Mouse (Mus musculus) intestine, embryonic 14.5 days (tissue): ENCODE data around the gene Olfr659. TPM values are rescaled to one million over a fixed set of nuclear protein-coding genes. Genes with fewer than 3 reads are reported as not detected.

ENCODE experiments used
- ATAC-seq: fragments of 200-750 bp; cut with Nextera tagmentation; replicated peaks from 2 replicates; pipeline ENCODE4 v1.8.0; 2017; ENCODE audit warnings: low read depth, moderate number of reproducible peaks, moderate TSS enrichment, moderate library complexity; ENCODE audit not compliant: low FRiP score, low TSS enrichment
- DNase-seq: peaks from one replicate; pipeline ENCODE4 v3.0.0-alpha.2; 2018; ENCODE audit warnings: low spot score
- H3K27ac ChIP-seq: fragments of 300-500 bp; sonication (generic); 2 replicates; pipeline ENCODE4 v1.5.1; 2014; ENCODE audit warnings: low read depth, mild to moderate bottlenecking, control low read depth
- H3K27me3 ChIP-seq: fragments of 300-500 bp; sonication (generic); replicated peaks from 2 replicates; pipeline ENCODE4 v1.6.1; 2014; ENCODE audit warnings: low read length, control low read depth; ENCODE audit not compliant: control insufficient read depth, insufficient read depth
- H3K36me3 ChIP-seq: fragments of 300-500 bp; sonication (generic); 2 replicates; pipeline ENCODE4 v1.6.1; 2014; ENCODE audit warnings: low read length, control low read depth; ENCODE audit not compliant: control insufficient read depth, insufficient read depth
- H3K4me1 ChIP-seq: fragments of 300-500 bp; sonication (generic); replicated peaks from 2 replicates; pipeline ENCODE4 v1.6.1; 2014; ENCODE audit warnings: low read length, control low read depth, mixed read lengths; ENCODE audit not compliant: control insufficient read depth, insufficient read depth
- H3K4me2 ChIP-seq: fragments of 300-500 bp; sonication (generic); 2 replicates; pipeline ENCODE4 v1.6.1; 2014; ENCODE audit warnings: low read length
- H3K4me3 ChIP-seq: fragments of 300-500 bp; sonication (generic); 2 replicates; pipeline ENCODE4 v1.5.1; 2014; ENCODE audit warnings: low read depth, low read length, control low read depth, mixed read lengths
- H3K9ac ChIP-seq: fragments of 300-500 bp; sonication (generic); 2 replicates; pipeline ENCODE4 v1.6.1; 2014; ENCODE audit warnings: mild to moderate bottlenecking, low read length
- H3K9me3 ChIP-seq: fragments of 300-500 bp; sonication (generic); 2 replicates; pipeline ENCODE4 v1.6.1; 2016; ENCODE audit warnings: low read length, control low read depth; ENCODE audit not compliant: control insufficient read depth
- WGBS: fragments of 180-500 bp; shearing (Covaris S2); extraction: QIAGEN DNeasy Blood & Tissue Kit; methylation state at CpG from one replicate; pipeline ENCODE4 v1.1.7; 2014; 5-methylcytosine and 5-hydroxymethylcytosine counted together
- polyA plus RNA-seq: library from polyadenylated mRNA; unstranded; fragments of >200 nt; fragmentation: Nextera tagmentation; extraction: Ambion mirVana; gene quantifications from 2 replicates; pipeline ENCODE4 v1.2.1, GENCODE M21; 2014

The Olfr659 gene
- not detected in 2 replicates for polyA plus RNA-seq

- no peak within 1 kb of the TSS for H3K27ac ChIP-seq
- DNase-seq (no peak), ATAC-seq (no peak)
- no peak within 1 kb of the TSS for H3K4me3 ChIP-seq
- no peak within 1 kb of the TSS for H3K4me2 ChIP-seq
- H3K27me3 ChIP-seq = no peaks in the 10 kb centered on the region
- H3K36me3 ChIP-seq = no peaks in the 10 kb centered on the region
- 85% methylated on average over 3 of the region's 3 CpGs for WGBS
- H3K9me3 ChIP-seq = no peaks in the 10 kb centered on the region
- no peaks in the 10 kb centered on the region for H3K4me1 ChIP-seq
- no peak within 1 kb of the TSS for H3K9ac ChIP-seq
Observed at GRCm38 (mm10) chr7:104666453-104666852, at the start of gene Olfr659. Gene Olfr659 (plus strand): TSS chr7:104666753.

GRCm38 (mm10) chr7:104624494-104624893, 42.1 kb upstream of the Olfr659 start, which contains the start of gene Olfr657:
Gene Olfr657 (plus strand): TSS chr7:104624794.
- no peaks in the 10 kb centered on the region for H3K4me1 ChIP-seq
- H3K27ac ChIP-seq = no peak within 1 kb of the TSS
- no peak within 1 kb of the TSS for H3K4me2 ChIP-seq
- H3K27me3 ChIP-seq = no peaks in the 10 kb centered on the region
- no peak within 1 kb of the TSS for H3K4me3 ChIP-seq
- H3K9ac ChIP-seq = no peak within 1 kb of the TSS
- ATAC-seq (no peak), DNase-seq (no peak)
- H3K9me3 ChIP-seq = no peaks in the 10 kb centered on the region
- H3K36me3 ChIP-seq = no peaks in the 10 kb centered on the region

- Histone ChIP-seq H3K4me1 (no peaks in the 10 kb centered on the region), H3K4me3 (peak within 1 kb of the TSS; percentile 18; the same call in 1 of the 2 replicates), H3K36me3 (no peaks in the 10 kb centered on the region), H3K27me3 (no peaks in the 10 kb centered on the region), H3K9me3 (no peaks in the 10 kb centered on the region), H3K4me2 (peak within 1 kb of the TSS; percentile 47), H3K27ac (no peak within 1 kb of the TSS), H3K9ac (no peak within 1 kb of the TSS)
- 20% methylated on average over 22 of the region's 22 CpGs for WGBS
- peak; percentile 68 for DNase-seq
- ATAC-seq = peak; percentile 87
Observed at GRCm38 (mm10) chr7:104646841-104647482, 19.6 kb upstream of the Olfr659 start, which contains the start of gene Olfr658. Gene Olfr658 (minus strand): TSS chr7:104647305.

GRCm38 (mm10) chr7:104686201-104686600, 19.6 kb downstream of the Olfr659 start, which contains the start of gene Olfr661:
Gene Olfr661 (plus strand): TSS chr7:104686501.
- ATAC-seq (no peak), DNase-seq (no peak)
- Histone ChIP-seq H3K9me3 (no peaks in the 10 kb centered on the region), H3K9ac (no peak within 1 kb of the TSS), H3K4me1 (no peaks in the 10 kb centered on the region), H3K27me3 (no peaks in the 10 kb centered on the region), H3K4me3 (no peak within 1 kb of the TSS), H3K4me2 (no peak within 1 kb of the TSS), H3K36me3 (no peaks in the 10 kb centered on the region), H3K27ac (no peak within 1 kb of the TSS)
- WGBS = 90% methylated on average over 2 of the region's 2 CpGs

Other genes starting within 250 kb of the Olfr659 start
- 1.5 TPM in 2 replicates for gene Trim30a, start 201.6 kb upstream of the Olfr659 start, polyA plus RNA-seq
- gene Trim30d, start 158.9 kb upstream of the Olfr659 start, polyA plus RNA-seq = 0.49 and 1.1 TPM in 2 replicates
- gene Olfr651, start 116.6 kb upstream of the Olfr659 start, polyA plus RNA-seq = not detected in 2 replicates
- gene Olfr652, start 105.9 kb upstream of the Olfr659 start, polyA plus RNA-seq = not detected in 2 replicates
- gene Olfr653, start 89.4 kb upstream of the Olfr659 start, polyA plus RNA-seq = 0.05 TPM in 1 of 2 replicates, not detected in the other
- gene Olfr654, start 79.7 kb upstream of the Olfr659 start, polyA plus RNA-seq = not detected in 2 replicates
- not detected in 2 replicates for gene Olfr655, start 65.0 kb upstream of the Olfr659 start, polyA plus RNA-seq
- not detected in 2 replicates for gene Olfr656, start 52.8 kb upstream of the Olfr659 start, polyA plus RNA-seq
- not detected in 2 replicates for gene Olfr657, start 42.0 kb upstream of the Olfr659 start, polyA plus RNA-seq
- 0.05 TPM in 1 of 2 replicates, not detected in the other for gene Olfr658, start 19.4 kb upstream of the Olfr659 start, polyA plus RNA-seq
- gene Olfr661, start 19.7 kb downstream of the Olfr659 start, polyA plus RNA-seq = not detected in 2 replicates
- gene Usp17le, start 110.7 kb downstream of the Olfr659 start, polyA plus RNA-seq = not detected in 2 replicates
- gene Usp17lb, start 175.8 kb downstream of the Olfr659 start, polyA plus RNA-seq = not detected in 2 replicates
- not detected in 2 replicates for gene Usp17la, start 190.3 kb downstream of the Olfr659 start, polyA plus RNA-seq
- not detected in 2 replicates for gene Olfr665, start 211.3 kb downstream of the Olfr659 start, polyA plus RNA-seq
- not detected in 2 replicates for gene Olfr666, start 229.2 kb downstream of the Olfr659 start, polyA plus RNA-seq